Mouse (Mus musculus) gastrocnemius, postnatal 36 days (tissue): ENCODE measurements around the gene Dync1i1. TPM values are rescaled to one million over a fixed set of nuclear protein-coding genes. Genes with fewer than 3 reads are reported as not detected.

Experiments
- DNase-seq, 2 experiments: peaks; one replicate each; pipeline ENCODE4 v3.0.0; 2022
- intact Hi-C: fragments of 180-260 bp; cut with DNase I; formaldehyde crosslinking; loops from one replicate; pipeline ENCODE4 v1.15.1; 2025
- total RNA-seq, 2 experiments: library from RNA; stranded (reverse); gene quantifications; 2 replicates each; pipeline ENCODE4 v1.2.3; 2021

Dync1i1 gene
- total RNA-seq, 2 experiments from 2014 or later: 0.30 to 0.41 TPM

GRCm38 (mm10) chr6:5768576-5768975, 43.1 kb downstream of the Dync1i1 start:
- no peak for DNase-seq
- intact Hi-C loops: no loop called here

- intact Hi-C loops: no loop called here
- no peak for DNase-seq
These were observed 44.8 kb downstream of the Dync1i1 start for GRCm38 (mm10) chr6:5770283-5770682.

GRCm38 (mm10) chr6:5775461-5775860, 50.0 kb downstream of the Dync1i1 start:
- intact Hi-C loops: no loop called here
- DNase-seq: no peak

- intact Hi-C loops: no loop called here
- DNase-seq: no peak
These were observed 56.3 kb downstream of the Dync1i1 start for GRCm38 (mm10) chr6:5781752-5782151.

GRCm38 (mm10) chr6:5783830-5784229, 58.4 kb downstream of the Dync1i1 start:
- DNase-seq: no peak
- intact Hi-C loops: no loop called here

- DNase-seq: no peak
- intact Hi-C loops: no loop called here
These were observed 65.2 kb downstream of the Dync1i1 start for GRCm38 (mm10) chr6:5790607-5791006.

- DNase-seq: no peak
- intact Hi-C loops: no loop called here
These were observed 68.8 kb downstream of the Dync1i1 start for GRCm38 (mm10) chr6:5794106-5794753.

- DNase-seq: no peak
- intact Hi-C loops: no loop called here
These were observed 69.9 kb downstream of the Dync1i1 start for GRCm38 (mm10) chr6:5795314-5795713.

GRCm38 (mm10) chr6:5802124-5802839, 76.8 kb downstream of the Dync1i1 start:
- DNase-seq: no peak

GRCm38 (mm10) chr6:5802840-5803491, 77.5 kb downstream of the Dync1i1 start:
- no peak for DNase-seq

More at GRCm38 (mm10) chr6:5802124-5802839, 76.8 kb downstream of the Dync1i1 start:
- intact Hi-C loops: loop anchor here (2.0 kb wide), 1 partner anchor 157 kb away; no protein-coding TSS in a partner anchor

GRCm38 (mm10) chr6:5808008-5808421, 82.6 kb downstream of the Dync1i1 start:
- intact Hi-C loops: no loop called here
- no peak for DNase-seq

More at GRCm38 (mm10) chr6:5802840-5803491, 77.5 kb downstream of the Dync1i1 start:
- intact Hi-C loops: loop anchor here (2.0 kb wide), 1 partner anchor 158 kb away; no protein-coding TSS in a partner anchor

- intact Hi-C loops: no loop called here
- no peak for DNase-seq
These were observed 86.6 kb downstream of the Dync1i1 start for GRCm38 (mm10) chr6:5812076-5812475.

GRCm38 (mm10) chr6:5819674-5820073, 94.2 kb downstream of the Dync1i1 start:
- intact Hi-C loops: no loop called here
- no peak for DNase-seq

- intact Hi-C loops: no loop called here
These were observed 100.0 kb downstream of the Dync1i1 start for GRCm38 (mm10) chr6:5825461-5825860.

GRCm38 (mm10) chr6:5827064-5827463, 101.6 kb downstream of the Dync1i1 start:
- intact Hi-C loops: no loop called here
- no peak for DNase-seq

More at GRCm38 (mm10) chr6:5825461-5825860, 100.0 kb downstream of the Dync1i1 start:
- DNase-seq: no peak

- no peak for DNase-seq
- intact Hi-C loops: no loop called here
These were observed 103.1 kb downstream of the Dync1i1 start for GRCm38 (mm10) chr6:5828409-5828974.

- intact Hi-C loops: no loop called here
- no peak for DNase-seq
These were observed 103.7 kb downstream of the Dync1i1 start for GRCm38 (mm10) chr6:5829148-5829547.

GRCm38 (mm10) chr6:5830717-5831116, 105.3 kb downstream of the Dync1i1 start:
- no peak for DNase-seq
- intact Hi-C loops: no loop called here

GRCm38 (mm10) chr6:5831233-5831632, 105.8 kb downstream of the Dync1i1 start:
- DNase-seq: no peak
- intact Hi-C loops: no loop called here

- intact Hi-C loops: no loop called here
- DNase-seq: no peak
These were observed 107.4 kb downstream of the Dync1i1 start for GRCm38 (mm10) chr6:5832838-5833237.

- intact Hi-C loops: no loop called here
- no peak for DNase-seq
These were observed 117.0 kb downstream of the Dync1i1 start for GRCm38 (mm10) chr6:5842466-5842865.
